Mouse (Mus musculus) E14TG2a.4 (cell line): ENCODE measurements at regions not wholly inside any gene's neighbourhood (a gene's known extent, or its start where the extent isn't known, plus 50 kb on each side); places are given as distances from the start of the nearest gene placed in this dataset.

Experiments used
- CTCF ChIP-seq: conservative IDR thresholded peaks from 2 replicates; pipeline ENCODE4 v1.5.1; 2014; ENCODE audit warnings: low read length
- NANOG ChIP-seq: IDR thresholded peaks from 2 replicates; pipeline ENCODE4 v1.6.1; 2014; ENCODE audit warnings: borderline replicate concordance, low read length, mixed read lengths
- POU5F1 ChIP-seq: IDR thresholded peaks from 2 replicates; pipeline ENCODE4 v1.6.1; 2014; ENCODE audit warnings: low read length, borderline replicate concordance

GRCm38 (mm10) chr4:153559568-153559967 lies 77.0 kb upstream of the Ajap1 start:
- TF ChIP-seq NANOG (no peak), CTCF (no peak), POU5F1 (no peak)
